Mouse (Mus musculus) myocyte (in vitro differentiated cells): ENCODE measurements around the gene Ndufb10.

Experiments
- CEBPB ChIP-seq: IDR thresholded peaks from 2 replicates; pipeline ENCODE4 v1.6.1; 2011; ENCODE audit warnings: mild to moderate bottlenecking, moderate library complexity; ENCODE audit not compliant: poor library complexity, insufficient read depth, severe bottlenecking
- E2F4 ChIP-seq: IDR thresholded peaks from one replicate; pipeline ENCODE4 v1.6.1; 2011; ENCODE audit warnings: mild to moderate bottlenecking, control low read depth, moderate library complexity; ENCODE audit not compliant: insufficient read depth
- MAX ChIP-seq: IDR thresholded peaks from one replicate; pipeline ENCODE4 v1.6.1; 2011; ENCODE audit warnings: low read depth, mild to moderate bottlenecking, control low read depth
- MYOD1 ChIP-seq, 3 experiments: IDR thresholded peaks; one replicate each; pipeline ENCODE4 v1.6.1; 2011; ENCODE audit warnings: control low read depth in 2 of 3, low read depth in 2 of 3, mild to moderate bottlenecking in 2 of 3, moderate library complexity in 1 of 3; ENCODE audit not compliant: insufficient read length in 2 of 3, control insufficient read depth in 1 of 3
- MYOG ChIP-seq, 3 experiments: IDR thresholded peaks; one replicate each; pipeline ENCODE4 v1.6.1; 2011; ENCODE audit warnings: control low read depth in 2 of 3, low read depth in 2 of 3, mild to moderate bottlenecking in 2 of 3; ENCODE audit not compliant: insufficient read length in 2 of 3, control insufficient read depth in 1 of 3, insufficient read depth in 1 of 3
- POLR2A ChIP-seq: IDR thresholded peaks from one replicate; pipeline ENCODE4 v1.6.1; 2011; ENCODE audit warnings: low read depth, mild to moderate bottlenecking, control low read depth, moderate library complexity; ENCODE audit not compliant: insufficient read length
- POLR2AphosphoS2 ChIP-seq: IDR thresholded peaks from one replicate; pipeline ENCODE4 v1.6.1; 2011; ENCODE audit warnings: low read depth, control low read depth; ENCODE audit not compliant: insufficient read length
- REST ChIP-seq: IDR thresholded peaks from one replicate; pipeline ENCODE4 v1.6.1; 2011; ENCODE audit warnings: mild to moderate bottlenecking, control low read depth, moderate library complexity; ENCODE audit not compliant: insufficient read depth, insufficient read length
- TCF12 ChIP-seq: IDR thresholded peaks from one replicate; pipeline ENCODE4 v1.6.1; 2011; ENCODE audit warnings: mild to moderate bottlenecking, control low read depth; ENCODE audit not compliant: poor library complexity, insufficient read depth, severe bottlenecking
- USF1 ChIP-seq: IDR thresholded peaks from one replicate; pipeline ENCODE4 v1.6.1; 2011; ENCODE audit warnings: low read depth, mild to moderate bottlenecking, control low read depth, moderate library complexity

DNA sequence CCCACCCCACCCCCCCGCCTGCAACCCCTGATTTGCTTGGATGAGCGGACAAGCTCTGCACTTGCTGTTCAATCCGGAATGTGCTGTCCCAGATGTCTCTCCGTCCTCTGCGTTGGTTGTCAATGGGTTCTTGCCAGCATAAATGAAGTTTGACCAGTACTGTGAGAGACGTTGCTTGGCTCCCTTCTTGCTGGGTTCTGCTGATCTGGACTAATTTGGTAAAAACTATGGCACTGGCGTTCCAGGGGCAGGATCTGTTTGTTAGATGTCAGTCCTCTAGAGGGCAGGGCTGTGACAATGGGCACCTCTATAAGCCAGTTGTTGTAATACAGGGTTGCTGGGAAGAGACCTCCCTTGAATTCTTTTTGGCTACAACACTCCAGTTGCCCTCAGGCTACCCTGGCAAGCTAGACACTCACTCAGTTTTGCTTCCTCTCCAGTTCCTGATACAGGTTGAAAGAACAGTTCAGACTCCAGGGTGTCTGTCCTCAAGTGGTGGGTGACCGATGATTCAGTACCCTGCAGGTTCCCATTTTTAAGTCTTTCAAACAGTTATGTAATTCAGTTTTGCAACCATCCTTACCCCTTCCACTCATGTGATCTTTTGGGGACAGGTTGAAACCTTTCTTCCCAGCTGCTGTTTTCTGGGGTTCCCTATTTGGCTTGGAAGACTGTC lies 13.0 kb upstream of the Ndufb10 start:
- TF ChIP-seq POLR2AphosphoS2 (no peak), POLR2A (no peak), TCF12 (no peak), CEBPB (no peak), MYOD1 (IDR thresholded peaks at IDR 0.05; ENCODE audit: control insufficient read depth in 1 of 3, insufficient read length in 2 of 3, low read depth in 2 of 3) (no peak), MYOG (IDR thresholded peaks at IDR 0.05; ENCODE audit: control insufficient read depth in 1 of 3, insufficient read depth in 1 of 3, insufficient read length in 2 of 3, low read depth in 2 of 3) (no peak), E2F4 (no peak), REST (no peak), USF1 (no peak), MAX (no peak)
